Mouse (Mus musculus): ENCODE data around the gene Iqcc. TPM values are rescaled to one million over a fixed set of nuclear protein-coding genes. Genes with fewer than 3 reads are reported as not detected.

Iqcc gene
- polyA plus RNA-seq (2016; fragmentation: Nextera tagmentation; extraction: Ambion mirVana): 29.8 and 33.0 TPM in 2 replicates

GRCm38 (mm10) chr4:129618786-129619691 lies at the start of gene Iqcc:
Gene Iqcc (minus strand): TSS chr4:129619099.
- Histone ChIP-seq H3K27me3 (no peaks in the 10 kb centered on the region), H3K4me3 (peak within 1 kb of the TSS; percentile 59), H3K9me3 (no peaks in the 10 kb centered on the region), H3K9ac (peak within 1 kb of the TSS; percentile 75), H3K36me3 (peaks cover 20% of the 10 kb centered on the region), H3K4me2 (replicated peaks) (peak within 1 kb of the TSS; percentile 74), H3K4me1 (peaks cover 18% of the 10 kb centered on the region), H3K27ac (peak within 1 kb of the TSS; percentile 81)
- peak; percentile 89 for ATAC-seq (ENCODE audit: insufficient number of reproducible peaks, insufficient read depth, low FRiP score, low TSS enrichment)
- WGBS: 4% methylated on average over 44 of the region's 44 CpGs

- Histone ChIP-seq H3K9me3 (no peaks in the 10 kb centered on the region), H3K4me3 (no peak overlapping the region), H3K27me3 (no peaks in the 10 kb centered on the region), H3K4me2 (replicated peaks) (no peak overlapping the region), H3K9ac (no peak overlapping the region), H3K4me1 (no peaks in the 10 kb centered on the region), H3K36me3 (peaks cover 37% of the 10 kb centered on the region), H3K27ac (no peak overlapping the region; the same call in 1 of the 2 replicates)
- 84% methylated on average over 3 of the region's 3 CpGs for WGBS
- ATAC-seq (ENCODE audit: insufficient number of reproducible peaks, insufficient read depth, low FRiP score, low TSS enrichment): no peak
Measured at GRCm38 (mm10) chr4:129662255-129662813, 43.4 kb upstream of the Iqcc start.

GRCm38 (mm10) chr4:129661584-129661983 lies 42.7 kb upstream of the Iqcc start:
- Histone ChIP-seq H3K9me3 (no peaks in the 10 kb centered on the region), H3K4me3 (no peak overlapping the region), H3K27ac (no peak overlapping the region), H3K9ac (no peak overlapping the region), H3K4me2 (replicated peaks) (no peak overlapping the region), H3K4me1 (no peaks in the 10 kb centered on the region), H3K27me3 (no peaks in the 10 kb centered on the region), H3K36me3 (peaks cover 42% of the 10 kb centered on the region)
- ATAC-seq (ENCODE audit: insufficient number of reproducible peaks, insufficient read depth, low FRiP score, low TSS enrichment): no peak
- WGBS: 91% methylated on average over 3 of the region's 3 CpGs

GRCm38 (mm10) chr4:129654770-129655169 lies 35.9 kb upstream of the Iqcc start:
- no peaks in the 10 kb centered on the region for H3K9me3 ChIP-seq
- no peak overlapping the region for H3K4me3 ChIP-seq
- no peaks in the 10 kb centered on the region for H3K4me1 ChIP-seq
- no peak overlapping the region for H3K27ac ChIP-seq
- H3K27me3 ChIP-seq: no peaks in the 10 kb centered on the region
- peaks cover 81% of the 10 kb centered on the region for H3K36me3 ChIP-seq
- no peak overlapping the region for H3K4me2 ChIP-seq (replicated peaks)
- no peak for ATAC-seq (ENCODE audit: insufficient number of reproducible peaks, insufficient read depth, low FRiP score, low TSS enrichment)
- whole genome bisulfite sequencing: 92% methylated on average over 14 of the region's 14 CpGs
- no peak overlapping the region for H3K9ac ChIP-seq

GRCm38 (mm10) chr4:129650359-129650758 lies 31.5 kb upstream of the Iqcc start:
- Histone ChIP-seq H3K4me3 (no peak overlapping the region), H3K27me3 (no peaks in the 10 kb centered on the region), H3K9me3 (no peaks in the 10 kb centered on the region), H3K4me1 (no peaks in the 10 kb centered on the region), H3K27ac (no peak overlapping the region), H3K9ac (no peak overlapping the region), H3K36me3 (peaks cover 90% of the 10 kb centered on the region), H3K4me2 (replicated peaks) (no peak overlapping the region)
- WGBS: 92% methylated on average over 8 of the region's 8 CpGs
- no peak for ATAC-seq (ENCODE audit: insufficient number of reproducible peaks, insufficient read depth, low FRiP score, low TSS enrichment)

- ATAC-seq (ENCODE audit: insufficient number of reproducible peaks, insufficient read depth, low FRiP score, low TSS enrichment): no peak
- no peak overlapping the region for H3K9ac ChIP-seq
- WGBS: 64% methylated on average over 1 of the region's 1 CpGs
- H3K27ac ChIP-seq: no peak overlapping the region
- no peaks in the 10 kb centered on the region for H3K4me1 ChIP-seq
- peaks cover 81% of the 10 kb centered on the region for H3K36me3 ChIP-seq
- no peaks in the 10 kb centered on the region for H3K27me3 ChIP-seq
- no peak overlapping the region for H3K4me2 ChIP-seq (replicated peaks)
- H3K4me3 ChIP-seq: no peak overlapping the region
- H3K9me3 ChIP-seq: no peaks in the 10 kb centered on the region
Measured at GRCm38 (mm10) chr4:129648656-129649055, 29.8 kb upstream of the Iqcc start.

- peaks cover 58% of the 10 kb centered on the region for H3K36me3 ChIP-seq
- 90% methylated on average over 6 of the region's 6 CpGs for WGBS
- H3K9ac ChIP-seq: no peak overlapping the region
Measured at GRCm38 (mm10) chr4:129645204-129645603, 26.3 kb upstream of the Iqcc start.

GRCm38 (mm10) chr4:129641756-129642155 lies 22.9 kb upstream of the Iqcc start:
- WGBS: 57% methylated on average over 5 of the region's 5 CpGs
- no peak for ATAC-seq (ENCODE audit: insufficient number of reproducible peaks, insufficient read depth, low FRiP score, low TSS enrichment)
- Histone ChIP-seq H3K9me3 (no peaks in the 10 kb centered on the region), H3K36me3 (peaks cover 48% of the 10 kb centered on the region), H3K4me3 (no peak overlapping the region), H3K27ac (peak overlapping the region; percentile 32; the same call in 1 of the 2 replicates), H3K9ac (no peak overlapping the region), H3K27me3 (no peaks in the 10 kb centered on the region), H3K4me1 (peaks cover 18% of the 10 kb centered on the region), H3K4me2 (replicated peaks) (peak overlapping the region; percentile 93)

More at GRCm38 (mm10) chr4:129645204-129645603, 26.3 kb upstream of the Iqcc start:
- H3K27me3 ChIP-seq: no peaks in the 10 kb centered on the region
- H3K4me3 ChIP-seq: no peak overlapping the region
- peaks cover 3% of the 10 kb centered on the region; the same call in 1 of the 2 replicates for H3K4me1 ChIP-seq
- H3K4me2 ChIP-seq (replicated peaks): no peak overlapping the region
- no peaks in the 10 kb centered on the region for H3K9me3 ChIP-seq
- no peak overlapping the region for H3K27ac ChIP-seq
- no peak for ATAC-seq (ENCODE audit: insufficient number of reproducible peaks, insufficient read depth, low FRiP score, low TSS enrichment)

- Histone ChIP-seq H3K27me3 (no peaks in the 10 kb centered on the region), H3K9me3 (no peaks in the 10 kb centered on the region), H3K4me2 (replicated peaks) (peak within 1 kb of the TSS; percentile 93), H3K4me3 (peak within 1 kb of the TSS; percentile 80), H3K4me1 (peaks cover 18% of the 10 kb centered on the region), H3K9ac (peak within 1 kb of the TSS; percentile 85), H3K36me3 (peaks cover 50% of the 10 kb centered on the region), H3K27ac (peak within 1 kb of the TSS; percentile 91)
- ATAC-seq (ENCODE audit: insufficient number of reproducible peaks, insufficient read depth, low FRiP score, low TSS enrichment): peak; percentile 93
- WGBS: under 1% methylated on average over 60 of the region's 60 CpGs
Measured at GRCm38 (mm10) chr4:129640638-129641467, 22.0 kb upstream of the Iqcc start, which contains the start of gene Txlna. Gene Txlna (minus strand): TSS chr4:129641065.

- no peaks in the 10 kb centered on the region for H3K27me3 ChIP-seq
- peaks cover 18% of the 10 kb centered on the region for H3K4me1 ChIP-seq
- 3% methylated on average over 17 of the region's 17 CpGs for WGBS
- H3K36me3 ChIP-seq: peaks cover 50% of the 10 kb centered on the region
- H3K4me3 ChIP-seq: peak overlapping the region; percentile 80
- H3K9ac ChIP-seq: peak overlapping the region; percentile 85
- no peak for ATAC-seq (ENCODE audit: insufficient number of reproducible peaks, insufficient read depth, low FRiP score, low TSS enrichment)
- no peaks in the 10 kb centered on the region for H3K9me3 ChIP-seq
- H3K27ac ChIP-seq: peak overlapping the region; percentile 91
- H3K4me2 ChIP-seq (replicated peaks): peak overlapping the region; percentile 93
Measured at GRCm38 (mm10) chr4:129640101-129640637, 21.3 kb upstream of the Iqcc start.

GRCm38 (mm10) chr4:129639221-129639620 lies 20.3 kb upstream of the Iqcc start:
- peak overlapping the region; percentile 93 for H3K4me2 ChIP-seq (replicated peaks)
- H3K4me1 ChIP-seq: peaks cover 18% of the 10 kb centered on the region
- peak overlapping the region; percentile 3; the same call in 1 of the 2 replicates for H3K9ac ChIP-seq
- peaks cover 55% of the 10 kb centered on the region for H3K36me3 ChIP-seq
- H3K9me3 ChIP-seq: no peaks in the 10 kb centered on the region
- peak overlapping the region; percentile 80 for H3K4me3 ChIP-seq
- peak overlapping the region; percentile 91; the same call in 1 of the 2 replicates for H3K27ac ChIP-seq
- no peaks in the 10 kb centered on the region for H3K27me3 ChIP-seq
- no peak for ATAC-seq (ENCODE audit: insufficient number of reproducible peaks, insufficient read depth, low FRiP score, low TSS enrichment)
- 87% methylated on average over 15 of the region's 15 CpGs for WGBS
